Mouse (Mus musculus) CH12.LX (cell line): ENCODE data around the gene Macrod2. TPM values are rescaled to one million over a fixed set of nuclear protein-coding genes. Genes with fewer than 3 reads are reported as not detected.

Experiments used
- DNase-seq: peaks from one replicate; pipeline ENCODE4 v3.0.0-alpha.2; 2013; ENCODE audit errors: extremely low read depth
- H3K27ac ChIP-seq: 2 replicates; pipeline ENCODE4 v1.5.1; 2012; ENCODE audit warnings: low read depth, mild to moderate bottlenecking, control low read depth, moderate library complexity; ENCODE audit not compliant: insufficient read depth
- H3K27me3 ChIP-seq: replicated peaks from 2 replicates; pipeline ENCODE3; 2012; ENCODE audit warnings: inconsistent platforms
- H3K36me3 ChIP-seq, 2 experiments: replicated peaks in 1 of 2; 2 replicates each; pipeline versions ENCODE3 to v1.6.1; 2012; ENCODE audit warnings: inconsistent platforms in 1 of 2, low read length in 1 of 2, mild to moderate bottlenecking in 1 of 2, mixed read lengths in 1 of 2, moderate library complexity in 1 of 2; ENCODE audit not compliant: control insufficient read depth in 1 of 2, insufficient read depth in 1 of 2
- H3K4me1 ChIP-seq, 2 experiments: 2 replicates each; pipeline ENCODE4 v1.6.1; 2012; ENCODE audit warnings: inconsistent platforms in 1 of 2, moderate library complexity in 1 of 2; ENCODE audit not compliant: insufficient read depth in 2 of 2, control insufficient read depth in 1 of 2
- H3K4me2 ChIP-seq: 2 replicates; pipeline ENCODE4 v1.6.1; 2012; ENCODE audit warnings: low read depth, mild to moderate bottlenecking, control low read depth; ENCODE audit not compliant: poor library complexity, insufficient read depth, severe bottlenecking
- H3K4me3 ChIP-seq, 3 experiments: fragments of 150-350 bp in 1 of 3; sonication (generic) in 1 of 3; replicated peaks in 1 of 3; 2 replicates each; pipeline versions ENCODE3 to v1.5.1; 2011 to 2012; ENCODE audit warnings: low read depth in 2 of 3, low read length in 2 of 3, mild to moderate bottlenecking in 2 of 3, moderate library complexity in 2 of 3, control low read depth in 1 of 3, improper control_type of control experiment in 1 of 3, inconsistent platforms in 1 of 3, mixed read lengths in 1 of 3; ENCODE audit not compliant: poor library complexity in 1 of 3
- H3K79me2 ChIP-seq: replicated peaks from 2 replicates; pipeline ENCODE4 v1.6.1; 2012; ENCODE audit warnings: mild to moderate bottlenecking, moderate library complexity; ENCODE audit not compliant: control insufficient read depth, poor library complexity, insufficient read depth, severe bottlenecking; ENCODE audit errors: extremely low read depth
- H3K9ac ChIP-seq: 2 replicates; pipeline ENCODE4 v1.6.1; 2012; ENCODE audit warnings: low read depth, mild to moderate bottlenecking, control low read depth, moderate library complexity; ENCODE audit not compliant: insufficient read depth
- H3K9me3 ChIP-seq: replicated peaks from 2 replicates; pipeline ENCODE3; 2012; ENCODE audit warnings: low read length, inconsistent platforms, mixed read lengths
- BHLHE40 ChIP-seq: IDR thresholded peaks from 2 replicates; pipeline ENCODE4 v1.6.1; 2011; ENCODE audit warnings: mild to moderate bottlenecking, low read depth, low read length, improper control_type of control experiment
- CHD2 ChIP-seq: IDR thresholded peaks from 2 replicates; pipeline ENCODE4 v1.6.1; 2011; ENCODE audit warnings: low read length, improper control_type of control experiment
- CTCF ChIP-seq, 2 experiments: IDR thresholded peaks in 1 of 2; conservative IDR thresholded peaks in 1 of 2; 2 replicates each; pipeline ENCODE4 v1.5.1; 2011 to 2012; ENCODE audit warnings: low read depth in 2 of 2, low read length in 2 of 2, improper control_type of control experiment in 1 of 2, inconsistent platforms in 1 of 2, mild to moderate bottlenecking in 1 of 2, moderate library complexity in 1 of 2
- ELF1 ChIP-seq: IDR thresholded peaks from 2 replicates; pipeline ENCODE4 v1.6.1; 2014; ENCODE audit warnings: low read depth, mild to moderate bottlenecking, inconsistent platforms, low read length, improper control_type of control experiment
- EP300 ChIP-seq: IDR thresholded peaks from 2 replicates; pipeline ENCODE4 v1.6.1; 2011; ENCODE audit warnings: low read length, improper control_type of control experiment
- ETS1 ChIP-seq: conservative IDR thresholded peaks from 2 replicates; pipeline ENCODE4 v1.6.1; 2012; ENCODE audit warnings: low read depth, mild to moderate bottlenecking, inconsistent platforms, low read length, improper control_type of control experiment, moderate library complexity
- HCFC1 ChIP-seq: IDR thresholded peaks from 2 replicates; pipeline ENCODE4 v1.6.1; 2012; ENCODE audit warnings: low read depth, mild to moderate bottlenecking, inconsistent platforms, low read length, improper control_type of control experiment
- IRF4 ChIP-seq: IDR thresholded peaks from 2 replicates; pipeline ENCODE4 v1.6.1; 2014; ENCODE audit warnings: low read depth, mild to moderate bottlenecking, inconsistent platforms, low read length, improper control_type of control experiment
- JUN ChIP-seq: IDR thresholded peaks from 2 replicates; pipeline ENCODE4 v1.6.1; 2011; ENCODE audit warnings: low read depth, mild to moderate bottlenecking, low read length, improper control_type of control experiment, moderate library complexity; ENCODE audit not compliant: insufficient read depth
- JUND ChIP-seq: conservative IDR thresholded peaks from 2 replicates; pipeline ENCODE4 v1.6.1; 2011; ENCODE audit warnings: low read depth, low read length, improper control_type of control experiment
- KAT2A ChIP-seq: IDR thresholded peaks from 2 replicates; pipeline ENCODE4 v1.6.1; 2012; ENCODE audit warnings: low read length, improper control_type of control experiment, inconsistent platforms; ENCODE audit not compliant: insufficient replicate concordance
- MAFK ChIP-seq: IDR thresholded peaks from 2 replicates; pipeline ENCODE4 v1.6.1; 2011; ENCODE audit warnings: low read length, improper control_type of control experiment; ENCODE audit not compliant: insufficient replicate concordance
- MAZ ChIP-seq: IDR thresholded peaks from 2 replicates; pipeline ENCODE4 v1.6.1; 2012; ENCODE audit warnings: low read depth, mild to moderate bottlenecking, inconsistent platforms, low read length, improper control_type of control experiment, moderate library complexity
- MEF2A ChIP-seq: IDR thresholded peaks from 2 replicates; pipeline ENCODE4 v1.6.1; 2014; ENCODE audit warnings: low read depth, mild to moderate bottlenecking, inconsistent platforms, low read length, improper control_type of control experiment, borderline replicate concordance
- MXI1 ChIP-seq: IDR thresholded peaks from 2 replicates; pipeline ENCODE4 v1.6.1; 2011; ENCODE audit warnings: mild to moderate bottlenecking, low read depth, low read length, improper control_type of control experiment
- MYC ChIP-seq: IDR thresholded peaks from 2 replicates; pipeline ENCODE4 v1.6.1; 2011; ENCODE audit warnings: low read depth, mild to moderate bottlenecking, improper control_type of control experiment, low read length
- NELFE ChIP-seq: IDR thresholded peaks from 2 replicates; pipeline ENCODE4 v1.6.1; 2011; ENCODE audit warnings: low read depth, low read length, improper control_type of control experiment
- PAX5 ChIP-seq: IDR thresholded peaks from 2 replicates; pipeline ENCODE4 v1.6.1; 2012; ENCODE audit warnings: low read length, inconsistent platforms, mixed read lengths
- POLR2A ChIP-seq: IDR thresholded peaks from 2 replicates; pipeline ENCODE4 v1.6.1; 2011; ENCODE audit warnings: low read depth, mild to moderate bottlenecking, improper control_type of control experiment, low read length
- POLR2AphosphoS2 ChIP-seq: IDR thresholded peaks from 2 replicates; pipeline ENCODE4 v1.6.1; 2011; ENCODE audit warnings: low read depth, low read length, improper control_type of control experiment
- RAD21 ChIP-seq: IDR thresholded peaks from 2 replicates; pipeline ENCODE4 v1.6.1; 2011; ENCODE audit warnings: low read depth, mild to moderate bottlenecking, low read length, improper control_type of control experiment, moderate library complexity
- RCOR1 ChIP-seq: conservative IDR thresholded peaks from 2 replicates; pipeline ENCODE4 v1.6.1; 2012; ENCODE audit warnings: low read depth, mild to moderate bottlenecking, inconsistent platforms, low read length, improper control_type of control experiment
- SIN3A ChIP-seq: IDR thresholded peaks from 2 replicates; pipeline ENCODE4 v1.6.1; 2012; ENCODE audit warnings: low read length, improper control_type of control experiment, inconsistent platforms
- SMC3 ChIP-seq: IDR thresholded peaks from 2 replicates; pipeline ENCODE4 v1.6.1; 2011; ENCODE audit warnings: low read depth, low read length, improper control_type of control experiment
- TBP ChIP-seq: conservative IDR thresholded peaks from 2 replicates; pipeline ENCODE4 v1.6.1; 2011; ENCODE audit warnings: low read depth, low read length, improper control_type of control experiment
- TCF12 ChIP-seq: IDR thresholded peaks from 2 replicates; pipeline ENCODE4 v1.6.1; 2014; ENCODE audit warnings: low read depth, mild to moderate bottlenecking, inconsistent platforms, low read length, improper control_type of control experiment
- USF1 ChIP-seq: IDR thresholded peaks from 2 replicates; pipeline ENCODE4 v1.6.1; 2014; ENCODE audit warnings: low read depth, mild to moderate bottlenecking, inconsistent platforms, low read length, improper control_type of control experiment
- ZC3H11A ChIP-seq: IDR thresholded peaks from 2 replicates; pipeline ENCODE4 v1.6.1; 2012; ENCODE audit warnings: low read depth, mild to moderate bottlenecking, inconsistent platforms, low read length, improper control_type of control experiment
- ZMIZ1 ChIP-seq: IDR thresholded peaks from 2 replicates; pipeline ENCODE4 v1.6.1; 2012; ENCODE audit warnings: low read depth, mild to moderate bottlenecking, inconsistent platforms, low read length, improper control_type of control experiment
- dilution Hi-C: fragments of 300-500 bp; cut with MboI; formaldehyde crosslinking; loops from 2 replicates; pipeline ENCODE4 v1.14.3; 2020; ENCODE audit warnings: low sequenced_read_pairs; ENCODE audit not compliant: extremely low pct_unique_long_range_greater_than_20kb, extremely low pct_ligation_motif_present
- in situ Hi-C: fragments of 300-500 bp; cut with MboI; formaldehyde crosslinking; loops from 3 replicates; pipeline ENCODE4 v1.14.3; 2019; ENCODE audit warnings: low sequenced_read_pairs, low pct_ligation_motif_present, low pct_unique_long_range_greater_than_20kb, mixed read lengths
- polyA plus RNA-seq: library from polyadenylated mRNA; unstranded; fragments of >175 nt; gene quantifications from 2 replicates; pipeline ENCODE4 v1.2.1, GENCODE M21; 2012; ENCODE audit warnings: low read depth; ENCODE audit not compliant: insufficient read length
- total RNA-seq, 2 experiments: library from RNA; depleted of rRNA; stranded (reverse); fragments of 300-350 nt in 1 of 2; fragments of >200 nt in 1 of 2; gene quantifications; 2 replicates each; pipeline ENCODE4 v1.2.3; 2012 to 2014

The Macrod2 gene
- total and polyA plus RNA-seq, 3 experiments: not detected

- TF ChIP-seq MYC (no peak), RAD21 (peak; percentile 18), MAZ (no peak), CTCF (conservative IDR thresholded peaks at IDR 0.05 in 1 of 2, IDR thresholded peaks at IDR 0.05 in 1 of 2; ENCODE audit: low read depth in 2 of 2, low read length in 2 of 2) (peak in 1 of 2 experiments; percentile 28; a peak in 2 of 4 replicates), EP300 (no peak), ELF1 (no peak), TCF12 (no peak), JUN (no peak), RCOR1 (no peak), PAX5 (no peak), ZC3H11A (no peak), SIN3A (no peak), USF1 (no peak), MXI1 (no peak), BHLHE40 (no peak), IRF4 (no peak), HCFC1 (no peak), TBP (no peak)
- dilution Hi-C loops (no loop called here), in situ Hi-C loops (no loop called here)
- Histone ChIP-seq H3K9ac (no peak overlapping the region), H3K4me2 (no peak overlapping the region), H3K79me2 (no peaks in the 10 kb centered on the region), H3K27ac (no peak overlapping the region), H3K4me3 (no peak overlapping the region), H3K4me1 (no peaks in the 10 kb centered on the region), H3K27me3 (no peaks in the 10 kb centered on the region), H3K9me3 (peaks cover 62% of the 10 kb centered on the region), H3K36me3 (no peaks in the 10 kb centered on the region)
- no peak for DNase-seq
Measured at GRCm38 (mm10) chr2:142253913-142254312, 1858.8 kb downstream of the Macrod2 start.

- no peak overlapping the region for H3K4me3 ChIP-seq
- in situ Hi-C loops: no loop called here
- dilution Hi-C loops: no loop called here
Measured at GRCm38 (mm10) chr2:142254566-142254965, 1859.5 kb downstream of the Macrod2 start.

More at GRCm38 (mm10) chr2:142254566-142254965, 1859.5 kb downstream of the Macrod2 start:
- Histone ChIP-seq H3K27ac (no peak overlapping the region), H3K9ac (no peak overlapping the region), H3K36me3 (no peaks in the 10 kb centered on the region), H3K27me3 (no peaks in the 10 kb centered on the region), H3K79me2 (no peaks in the 10 kb centered on the region), H3K4me1 (no peaks in the 10 kb centered on the region), H3K4me2 (no peak overlapping the region), H3K9me3 (peaks cover 67% of the 10 kb centered on the region)
- DNase-seq: no peak
- TF ChIP-seq KAT2A (no peak), TBP (no peak), MEF2A (no peak), MAFK (no peak), CHD2 (no peak), MAZ (no peak), SMC3 (no peak), HCFC1 (no peak), EP300 (no peak), POLR2AphosphoS2 (no peak), CTCF (conservative IDR thresholded peaks at IDR 0.05 in 1 of 2, IDR thresholded peaks at IDR 0.05 in 1 of 2; ENCODE audit: low read depth in 2 of 2, low read length in 2 of 2) (no peak), NELFE (no peak), POLR2A (no peak), ZMIZ1 (no peak), ZC3H11A (no peak), JUND (no peak), SIN3A (no peak), IRF4 (no peak), ETS1 (no peak)
